ENCODE assay signal across 25 mouse cellular contexts in the genomic region with DNA sequence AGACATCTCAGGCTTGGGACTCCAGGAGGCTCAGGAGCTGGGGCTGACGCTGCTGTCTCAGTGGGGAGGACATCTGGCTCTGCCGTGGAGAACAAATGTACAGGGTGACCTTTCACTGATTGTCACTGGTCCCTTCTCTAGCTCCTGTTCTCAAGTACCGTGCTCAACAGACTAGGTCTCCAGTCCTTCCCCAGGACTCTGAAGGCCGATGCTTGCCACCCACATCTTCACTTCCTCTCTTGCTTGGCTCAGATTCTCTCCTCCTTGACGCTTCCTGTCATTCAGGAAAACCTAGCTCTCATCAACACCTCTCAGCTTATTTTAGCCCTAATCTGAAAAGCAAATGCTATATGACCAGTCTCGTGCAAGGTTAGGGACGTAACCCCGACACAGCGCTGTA. TPM values are rescaled to one million over a fixed set of nuclear protein-coding genes. Genes with fewer than 3 reads are reported as not detected.
DNase-seq lines count a peak whose midpoint lies in the region; ATAC-seq and TF ChIP-seq lines count a peak whose summit lies in the region.
"Had no signal": no experiment of that assay in that cellular context is flagged by ENCODE, and none has a peak within 500 bp of the region (broad histone marks: within the 10 kb centered on the region; RNA-seq: fewer than 3 reads in every experiment).

No protein-coding gene starts in this region.

- TF ChIP-seq CTCF in forebrain, postnatal 0 days (IDR thresholded peaks at IDR 0.05; ENCODE audit: low read depth) = no peak
- no peak for TF ChIP-seq CTCF in layer of hippocampus, adult 2 months (conservative IDR thresholded peaks at IDR 0.05)

- H3K27ac ChIP-seq in forebrain, postnatal 0 days (ENCODE audit: low read depth, low read length) = peak overlapping the region; percentile 67
- no peak overlapping the region for H3K27ac ChIP-seq in forebrain, embryonic 10.5 days
- peak overlapping the region; percentile 82 for H3K27ac ChIP-seq in layer of hippocampus, adult 2 months
- H3K27ac ChIP-seq: embryonic facial prominence, embryonic 15.5 days; heart, embryonic 13.5 days; hindbrain, embryonic 12.5 days; liver, embryonic 14.5 days; midbrain, embryonic 15.5 days; neural tube, embryonic 13.5 days had no signal

- no peak for ATAC-seq in forebrain, postnatal 0 days
- ATAC-seq: intestine, postnatal 0 days; midbrain, embryonic 15.5 days had no signal

- H3K9ac ChIP-seq in forebrain, postnatal 0 days = no peak overlapping the region
- H3K9ac ChIP-seq: embryonic facial prominence, embryonic 15.5 days; heart, embryonic 13.5 days; hindbrain, embryonic 12.5 days; limb, embryonic 15.5 days; liver, embryonic 14.5 days; lung, embryonic 14.5 days; midbrain, embryonic 15.5 days; neural tube, embryonic 13.5 days had no signal

- no peak overlapping the region for H3K4me3 ChIP-seq in forebrain, postnatal 0 days (ENCODE audit: low read depth, low read length)
- no peak overlapping the region for H3K4me3 ChIP-seq in forebrain, embryonic 10.5 days
- H3K4me3 ChIP-seq in layer of hippocampus, adult 2 months = no peak overlapping the region
- no peak overlapping the region for H3K4me3 ChIP-seq in myocyte
- H3K4me3 ChIP-seq: embryonic facial prominence, embryonic 15.5 days; heart, embryonic 13.5 days; hindbrain, embryonic 12.5 days; limb, embryonic 15.5 days; midbrain, embryonic 15.5 days; neural tube, embryonic 13.5 days had no signal

- peak; percentile 20 to 33 for DNase-seq in cerebellum, adult 18-20 months
- no peak for DNase-seq in cerebellum, postnatal 36 days
- DNase-seq in forebrain, postnatal 0 days = no peak
- DNase-seq in forebrain, embryonic 10.5 days (ENCODE audit: extremely low spot score, low spot score) = no peak
- DNase-seq in layer of hippocampus, adult 2 months (ENCODE audit: low spot score in 2 of 2) = no peak
- no peak for DNase-seq in layer of hippocampus, adult 8-10 months (ENCODE audit: low spot score in 2 of 2)
- DNase-seq in embryo, embryonic 9.5 days (ENCODE audit: extremely low spot score) = no peak
- DNase-seq: adrenal gland, postnatal 14 days; cerebellum, postnatal 10 days; gastrocnemius, postnatal 36 days; heart, postnatal 14 days; kidney, postnatal 36 days; left cerebral cortex, postnatal 4 days; lung, embryonic 14.5 days; retina, postnatal 1 day; thymus, postnatal 14 days had no signal

- H3K9me3 ChIP-seq in forebrain, postnatal 0 days (ENCODE audit: low read length) = no peaks in the 10 kb centered on the region
- no peaks in the 10 kb centered on the region for H3K9me3 ChIP-seq in forebrain, embryonic 10.5 days
- H3K9me3 ChIP-seq: embryonic facial prominence, embryonic 15.5 days; heart, embryonic 13.5 days; hindbrain, embryonic 12.5 days; limb, embryonic 15.5 days; midbrain, embryonic 15.5 days; neural tube, embryonic 13.5 days had no signal

- no peak for TF ChIP-seq POLR2A in myocyte (IDR thresholded peaks at IDR 0.05; ENCODE audit: insufficient read length, low read depth)

- no peak overlapping the region for H3ac ChIP-seq in myocyte (ENCODE audit: control insufficient read depth, insufficient read length)

- peaks cover 22% of the 10 kb centered on the region for H3K36me3 ChIP-seq in forebrain, postnatal 0 days (ENCODE audit: insufficient read depth)
- peaks cover 54% of the 10 kb centered on the region for H3K36me3 ChIP-seq in forebrain, embryonic 10.5 days (replicated peaks)
- peaks cover 19% of the 10 kb centered on the region for H3K36me3 ChIP-seq in myocyte (ENCODE audit: control insufficient read depth, insufficient read depth)
- H3K36me3 ChIP-seq: midbrain, embryonic 15.5 days had no signal

- H3K4me2 ChIP-seq in forebrain, postnatal 0 days (ENCODE audit: low read depth) = no peak overlapping the region
- no peak overlapping the region for H3K4me2 ChIP-seq in myocyte (ENCODE audit: low read depth)
- H3K4me2 ChIP-seq: embryonic facial prominence, embryonic 15.5 days; heart, embryonic 13.5 days; hindbrain, embryonic 12.5 days; limb, embryonic 15.5 days; lung, embryonic 14.5 days; midbrain, embryonic 15.5 days; neural tube, embryonic 13.5 days had no signal

- H3K79me2 ChIP-seq in myocyte (ENCODE audit: control insufficient read depth, insufficient read depth) = no peaks in the 10 kb centered on the region

- H3K4me1 ChIP-seq in forebrain, postnatal 0 days (ENCODE audit: insufficient read depth) = peaks cover 7% of the 10 kb centered on the region; the same call in 1 of the 2 replicates
- 0 out of 2 replicates have a peak, but pooled peaks cover 4% of the 10 kb centered on the region for H3K4me1 ChIP-seq in forebrain, embryonic 10.5 days
- H3K4me1 ChIP-seq: midbrain, embryonic 15.5 days; neural tube, embryonic 13.5 days had no signal

- no peaks in the 10 kb centered on the region for H3K27me3 ChIP-seq in forebrain, postnatal 0 days (ENCODE audit: insufficient read depth, low read length)
- no peaks in the 10 kb centered on the region for H3K27me3 ChIP-seq in forebrain, embryonic 10.5 days (ENCODE audit: poor library complexity, severe bottlenecking)
- no peaks in the 10 kb centered on the region for H3K27me3 ChIP-seq in myocyte (ENCODE audit: control insufficient read depth, insufficient read depth, insufficient read length)
- H3K27me3 ChIP-seq: embryonic facial prominence, embryonic 15.5 days; heart, embryonic 13.5 days; hindbrain, embryonic 12.5 days; limb, embryonic 15.5 days; midbrain, embryonic 15.5 days; neural tube, embryonic 13.5 days had no signal

- WGBS in forebrain, postnatal 0 days = 88% methylated on average over 9 of the region's 9 CpGs
- WGBS in forebrain, embryonic 10.5 days = 95% methylated on average over 9 of the region's 9 CpGs

TF ChIP-seq in myocyte, 11 proteins besides CTCF, POLR2A, EP300 and RAD21:
- TF ChIP-seq TCF12 (IDR thresholded peaks at IDR 0.05; ENCODE audit: insufficient read depth, poor library complexity, severe bottlenecking) = no peak
- TF ChIP-seq POLR2AphosphoS2 (IDR thresholded peaks at IDR 0.05; ENCODE audit: insufficient read length, low read depth) = peak; percentile 68
- TF ChIP-seq CEBPB (IDR thresholded peaks at IDR 0.05; ENCODE audit: insufficient read depth, poor library complexity, severe bottlenecking) = no peak

RNA-seq across cellular contexts. Expression of gene Tbpl1, which starts 31.0 kb away (rescaled TPM):
- total RNA-seq in forebrain, postnatal 0 days (2014; rRNA removed) = 47.7 and 60.0 TPM in 2 replicates
- polyA plus RNA-seq in forebrain, postnatal 0 days (2015; fragmentation: Nextera tagmentation; extraction: Ambion mirVana) = 55.1 and 70.9 TPM in 2 replicates
- polyA plus RNA-seq in forebrain, embryonic 10.5 days (2016; fragmentation: Nextera tagmentation; extraction: Ambion mirVana) = 82.2 and 85.7 TPM in 2 replicates
- 10 to 100 TPM; 59.8 to 62.4 TPM for total RNA-seq in layer of hippocampus, adult 2 months (2021)
- 10 to 100 TPM; 60.5 to 63.9 (median 62.8) TPM for total RNA-seq in layer of hippocampus, adult 8-10 months (2022)
- polyA plus RNA-seq in myocyte (2012; fragmentation: generic; extraction: Trizol) = 72.5 TPM

RNA-seq across cellular contexts. Expression of gene Slc2a12, which starts 56.0 kb away (rescaled TPM):
- total RNA-seq in forebrain, postnatal 0 days (2014; rRNA removed) = 5.5 and 7.3 TPM in 2 replicates
- 4.6 and 6.6 TPM in 2 replicates for polyA plus RNA-seq in forebrain, postnatal 0 days (2015; fragmentation: Nextera tagmentation; extraction: Ambion mirVana)
- 1.4 and 1.5 TPM in 2 replicates for polyA plus RNA-seq in forebrain, embryonic 10.5 days (2016; fragmentation: Nextera tagmentation; extraction: Ambion mirVana)
- total RNA-seq in layer of hippocampus, adult 2 months (2021) = 1 to 10 TPM; 3.1 to 6.0 TPM
- total RNA-seq in layer of hippocampus, adult 8-10 months (2022) = 1 to 10 TPM; 3.0 to 6.4 (median 4.8) TPM
- 0.01 TPM for polyA plus RNA-seq in myocyte (2012; fragmentation: generic; extraction: Trizol)

Comparison
In these comparisons a context has a peak if more than half of its experiments do, and no peak if none do; other contexts are left out.
1. DNase-seq: peak in cerebellum, adult 18-20 months (2 of 2); none in cerebellum, postnatal 36 days (0 of 2), forebrain, postnatal 0 days (single experiment), forebrain, embryonic 10.5 days (single experiment), layer of hippocampus, adult 2 months (0 of 2), layer of hippocampus, adult 8-10 months (0 of 2) and embryo, embryonic 9.5 days (single experiment).